Mouse (Mus musculus) olfactory bulb, adult 2 months (tissue): ENCODE measurements around the gene Etnppl. TPM values are rescaled to one million over a fixed set of nuclear protein-coding genes. Genes with fewer than 3 reads are reported as not detected.
A peak's percentile ranks its signal among the peaks of the same experiment; 100 is the strongest.

Experiments used
- H3K27ac ChIP-seq: fragments of 200-500 bp; 2 replicates; pipeline ENCODE4 v1.5.1; 2012; ENCODE audit warnings: low read depth, low read length; ENCODE audit not compliant: insufficient read depth
- H3K4me1 ChIP-seq: fragments of 200-500 bp; 2 replicates; pipeline ENCODE4 v1.6.1; 2012; ENCODE audit warnings: low read length; ENCODE audit not compliant: control insufficient read depth, insufficient read depth
- H3K4me3 ChIP-seq: fragments of 200-500 bp; 2 replicates; pipeline ENCODE4 v1.5.1; 2012; ENCODE audit warnings: mild to moderate bottlenecking, low read depth, low read length, moderate library complexity; ENCODE audit not compliant: insufficient read depth
- CTCF ChIP-seq: fragments of 200-500 bp; IDR thresholded peaks from 2 replicates; pipeline ENCODE4 v1.5.1; 2012; ENCODE audit warnings: low read depth, mild to moderate bottlenecking, low read length, moderate library complexity; ENCODE audit not compliant: insufficient read depth
- POLR2A ChIP-seq: fragments of 200-500 bp; IDR thresholded peaks from 2 replicates; pipeline ENCODE4 v1.6.1; 2012; ENCODE audit warnings: mild to moderate bottlenecking, low read depth, low read length, moderate library complexity; ENCODE audit not compliant: insufficient read depth
- WGBS: fragments of 180-500 bp; shearing (Covaris S2); methylation state at CpG from one replicate; pipeline ENCODE4 v1.1.7; 2018; 5-methylcytosine and 5-hydroxymethylcytosine counted together
- polyA plus RNA-seq: library from polyadenylated mRNA; stranded (reverse); fragments of >200 nt; gene quantifications from 2 replicates; pipeline ENCODE4 v1.2.4, GENCODE M21; 2012; ENCODE audit warnings: low replicate concordance; ENCODE audit not compliant: missing spikeins, insufficient read depth, insufficient read length

Gene Etnppl
- polyA plus RNA-seq, 1 experiment: not detected

- WGBS: 38% methylated on average over 6 of the region's 6 CpGs
- H3K4me3 ChIP-seq: no peak overlapping the region
- H3K27ac ChIP-seq: 0 out of 2 replicates have a peak overlapping the region, but pooled peaks have one; percentile 57
- TF ChIP-seq POLR2A: no peak
- TF ChIP-seq CTCF: no peak
- H3K4me1 ChIP-seq: no peaks in the 10 kb centered on the region
Measured at GRCm38 (mm10) chr3:130649569-130649968, 32.3 kb downstream of the Etnppl start.

- no peak overlapping the region for H3K4me3 ChIP-seq
- H3K4me1 ChIP-seq: no peaks in the 10 kb centered on the region
- no peak overlapping the region for H3K27ac ChIP-seq
- 83% methylated on average over 6 of the region's 6 CpGs for WGBS
- TF ChIP-seq POLR2A (no peak), CTCF (no peak)
Measured at GRCm38 (mm10) chr3:130660619-130661018, 43.4 kb downstream of the Etnppl start.

GRCm38 (mm10) chr3:130662496-130662895 is 45.2 kb downstream of the Etnppl start:
- no peak for TF ChIP-seq POLR2A
- TF ChIP-seq CTCF: no peak
- H3K4me1 ChIP-seq: no peaks in the 10 kb centered on the region
- no peak overlapping the region for H3K4me3 ChIP-seq
- WGBS: 94% methylated on average over 3 of the region's 3 CpGs
- no peak overlapping the region for H3K27ac ChIP-seq

GRCm38 (mm10) chr3:130671291-130671690 is 54.0 kb downstream of the Etnppl start:
- TF ChIP-seq CTCF: no peak
- TF ChIP-seq POLR2A: no peak
- Histone ChIP-seq H3K27ac (no peak overlapping the region), H3K4me3 (no peak overlapping the region), H3K4me1 (no peaks in the 10 kb centered on the region)
- WGBS: 37% methylated on average over 14 of the region's 14 CpGs

- H3K27ac ChIP-seq: no peak overlapping the region
- H3K4me3 ChIP-seq: no peak overlapping the region
- TF ChIP-seq POLR2A: no peak
- no peak for TF ChIP-seq CTCF
- no peaks in the 10 kb centered on the region for H3K4me1 ChIP-seq
- WGBS: 93% methylated on average over 19 of the region's 19 CpGs
Measured at GRCm38 (mm10) chr3:130677671-130678460, 60.6 kb downstream of the Etnppl start.

- H3K4me3 ChIP-seq: no peak overlapping the region
- H3K27ac ChIP-seq: no peak overlapping the region
- 92% methylated on average over 2 of the region's 2 CpGs for WGBS
- no peaks in the 10 kb centered on the region for H3K4me1 ChIP-seq
- TF ChIP-seq POLR2A: no peak
- TF ChIP-seq CTCF: no peak
Measured at GRCm38 (mm10) chr3:130681226-130681625, 64.0 kb downstream of the Etnppl start.

- no peak overlapping the region for H3K4me3 ChIP-seq
- WGBS: 45% methylated on average over 9 of the region's 9 CpGs
- no peaks in the 10 kb centered on the region for H3K4me1 ChIP-seq
- H3K27ac ChIP-seq: peak overlapping the region; percentile 52
- TF ChIP-seq CTCF (no peak), POLR2A (no peak)
Measured at GRCm38 (mm10) chr3:130682183-130682582, 64.9 kb downstream of the Etnppl start.

GRCm38 (mm10) chr3:130683836-130684235 is 66.6 kb downstream of the Etnppl start:
- WGBS: 91% methylated on average over 8 of the region's 8 CpGs
- Histone ChIP-seq H3K4me3 (no peak overlapping the region), H3K27ac (no peak overlapping the region), H3K4me1 (no peaks in the 10 kb centered on the region)
- TF ChIP-seq POLR2A: no peak

GRCm38 (mm10) chr3:130684276-130685013 is 67.2 kb downstream of the Etnppl start:
- no peak for TF ChIP-seq POLR2A
- no peak for TF ChIP-seq CTCF
- Histone ChIP-seq H3K4me1 (no peaks in the 10 kb centered on the region), H3K4me3 (no peak overlapping the region), H3K27ac (no peak overlapping the region)
- 61% methylated on average over 9 of the region's 9 CpGs for WGBS

GRCm38 (mm10) chr3:130685014-130685366 is 67.7 kb downstream of the Etnppl start:
- WGBS: 73% methylated on average over 8 of the region's 8 CpGs
- H3K27ac ChIP-seq: no peak overlapping the region
- H3K4me1 ChIP-seq: no peaks in the 10 kb centered on the region
- no peak overlapping the region for H3K4me3 ChIP-seq
- no peak for TF ChIP-seq POLR2A
- TF ChIP-seq CTCF: no peak
